Mouse (Mus musculus) mature B cell (primary cell): ENCODE measurements around the gene Polg.

ENCODE experiments used
- in situ Hi-C: fragments of 300-500 bp; cut with MboI; formaldehyde crosslinking; loops from 2 replicates; pipeline ENCODE4 v1.14.3; 2019

Gene Polg

DNA sequence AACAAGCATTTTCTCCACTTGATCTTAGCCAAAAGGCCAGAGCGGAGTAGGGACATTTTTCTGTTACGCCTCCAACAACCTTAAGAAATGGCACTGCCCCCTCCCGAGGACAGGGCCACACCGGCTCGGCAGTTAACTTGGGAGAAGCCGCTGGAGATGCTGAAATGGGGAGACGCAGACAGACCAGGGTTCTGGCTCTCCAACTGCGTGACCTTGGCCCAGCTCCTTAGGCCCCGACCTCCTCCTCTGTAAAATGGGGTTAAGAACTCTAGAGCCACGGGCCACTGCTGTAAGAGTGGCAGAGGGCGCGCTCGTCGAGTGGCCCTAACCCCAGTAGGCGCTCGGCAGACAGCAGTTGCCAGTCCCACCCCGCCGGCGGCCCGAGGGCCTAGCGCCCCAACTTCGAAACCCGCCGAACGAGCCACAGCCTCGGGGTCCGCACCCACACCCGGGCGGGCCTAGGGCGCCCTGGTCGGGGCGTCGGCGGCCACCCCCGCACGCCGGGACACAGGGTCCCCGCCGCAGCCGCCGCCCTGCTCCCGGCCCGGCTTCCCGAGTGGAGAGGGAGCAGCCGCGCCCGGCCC, 609 bp downstream of the Polg start:
- in situ Hi-C loops = no loop called here

DNA sequence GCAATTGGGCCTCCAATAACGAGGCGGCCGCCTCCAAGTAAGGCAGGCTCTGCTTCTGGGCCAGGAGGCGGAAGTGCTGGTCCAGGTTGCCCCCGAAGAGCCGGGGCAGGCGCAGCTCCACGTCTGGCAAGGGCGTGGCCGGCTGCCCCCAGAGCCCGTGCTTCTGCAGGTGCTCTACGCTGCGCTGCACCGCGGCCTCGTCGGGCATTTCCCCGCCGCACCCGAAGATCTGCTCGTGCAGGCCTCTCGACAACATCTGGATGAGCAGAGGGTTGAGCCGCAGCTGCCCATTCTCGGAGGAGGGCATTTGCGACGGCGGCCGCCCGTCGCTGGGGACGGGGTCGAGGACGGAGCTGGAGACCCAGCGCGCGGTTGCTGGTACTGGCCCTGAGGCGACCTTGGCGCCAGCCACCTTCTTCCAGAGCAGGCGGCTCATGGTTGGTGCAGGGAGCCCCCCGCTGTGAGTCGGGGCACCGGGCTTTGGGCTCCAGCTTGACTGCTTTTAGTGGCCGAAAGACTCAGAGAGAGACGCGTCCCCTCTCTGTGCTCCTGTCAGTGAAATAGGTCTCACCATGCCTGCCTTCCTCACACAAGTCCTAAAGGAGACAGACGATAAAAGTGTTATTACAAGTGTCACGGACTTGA, 1.3 kb downstream of the Polg start:
- in situ Hi-C loops = no loop called here

DNA sequence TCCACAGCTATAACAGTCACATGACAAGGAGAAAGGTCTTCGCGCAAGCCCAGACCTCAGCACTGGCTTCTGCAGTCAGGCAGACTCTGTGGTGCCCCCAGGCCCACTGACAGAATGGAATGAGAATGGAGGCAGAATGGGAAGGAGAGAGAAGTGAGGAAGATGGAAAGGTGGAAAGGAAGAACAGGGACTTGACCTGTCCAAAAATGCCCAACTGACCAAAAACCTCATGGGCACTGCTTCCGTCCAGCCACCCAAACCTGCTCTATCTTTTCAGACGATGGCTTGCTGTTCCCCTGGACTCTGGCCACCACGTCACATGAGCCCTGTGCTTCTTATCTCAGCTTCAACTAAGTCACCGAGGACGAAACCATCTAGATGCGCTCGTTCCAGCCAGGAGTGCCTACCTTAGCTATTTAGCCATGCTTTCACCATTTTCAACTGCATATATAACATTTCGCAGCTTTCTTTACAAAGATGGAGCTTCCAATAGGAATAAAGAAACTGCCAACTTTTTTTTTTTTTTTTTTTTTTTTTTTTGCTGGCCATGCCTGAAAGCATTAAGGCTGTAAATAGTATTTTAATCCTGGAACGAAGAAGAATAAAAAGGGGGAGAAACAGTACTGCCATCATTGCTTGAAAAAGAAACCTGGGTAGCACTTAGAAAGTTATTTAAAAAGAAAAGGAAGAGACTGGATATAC, 2.6 kb downstream of the Polg start:
- in situ Hi-C loops = no loop called here

DNA sequence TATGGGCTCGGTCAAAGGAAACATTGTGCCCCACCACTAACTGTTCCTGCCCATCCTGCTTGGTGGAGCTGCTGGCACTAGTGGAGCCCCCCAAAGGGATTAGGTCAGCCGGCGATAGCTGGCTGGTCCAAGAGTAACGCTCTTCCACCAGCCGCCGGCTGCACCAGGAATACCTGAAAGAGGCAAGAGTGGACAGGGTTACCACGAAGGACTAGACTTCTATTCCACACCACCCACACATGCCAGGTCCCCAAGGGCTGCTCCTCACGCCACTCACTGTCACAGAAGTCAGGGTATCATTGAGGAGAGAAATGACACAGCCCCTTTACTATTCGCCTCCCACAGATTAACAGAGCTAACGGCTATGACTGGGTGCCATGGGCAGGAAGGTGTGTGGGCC, 4.4 kb downstream of the Polg start:
- in situ Hi-C loops = no loop called here

DNA sequence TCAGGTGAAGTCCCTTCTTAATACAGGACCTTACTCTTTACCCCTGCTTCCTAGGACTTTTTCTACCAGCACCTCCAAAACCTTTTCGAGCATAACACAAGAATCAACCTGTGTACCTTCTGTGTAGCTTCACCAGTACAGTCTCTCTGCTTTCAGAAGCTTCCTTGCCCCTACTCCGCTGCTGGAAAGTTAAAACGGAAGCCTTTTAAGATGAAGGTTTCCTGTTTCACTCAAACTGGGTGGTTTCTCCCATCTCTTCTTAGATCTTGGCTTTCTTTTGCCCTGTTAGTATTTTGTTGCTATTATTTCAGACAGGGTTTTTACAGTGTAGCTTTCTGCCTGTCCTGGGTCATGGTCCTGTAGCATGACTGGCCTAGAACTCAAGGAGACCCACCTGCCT, 18.7 kb downstream of the Polg start:
- in situ Hi-C loops = no loop called here

DNA sequence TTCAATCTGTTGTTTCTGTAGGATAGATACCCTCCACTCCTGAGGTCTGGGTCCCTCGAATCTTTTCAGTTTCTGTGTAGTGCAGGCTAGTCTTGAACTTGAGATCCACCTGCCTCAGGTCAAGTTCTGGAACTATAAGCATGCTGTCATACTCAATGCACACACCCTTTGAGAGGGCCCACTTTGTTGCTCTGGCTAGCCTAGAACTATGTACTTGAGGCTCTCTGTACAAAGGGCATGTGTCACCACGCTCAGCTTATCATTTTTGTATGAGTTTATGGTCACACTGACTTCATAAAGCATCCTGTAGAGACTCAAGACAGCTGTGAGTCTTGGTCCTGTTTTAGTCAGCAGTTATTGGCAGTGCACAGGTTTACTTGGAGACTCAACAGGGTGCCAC, 19.1 kb downstream of the Polg start:
- in situ Hi-C loops = no loop called here

DNA sequence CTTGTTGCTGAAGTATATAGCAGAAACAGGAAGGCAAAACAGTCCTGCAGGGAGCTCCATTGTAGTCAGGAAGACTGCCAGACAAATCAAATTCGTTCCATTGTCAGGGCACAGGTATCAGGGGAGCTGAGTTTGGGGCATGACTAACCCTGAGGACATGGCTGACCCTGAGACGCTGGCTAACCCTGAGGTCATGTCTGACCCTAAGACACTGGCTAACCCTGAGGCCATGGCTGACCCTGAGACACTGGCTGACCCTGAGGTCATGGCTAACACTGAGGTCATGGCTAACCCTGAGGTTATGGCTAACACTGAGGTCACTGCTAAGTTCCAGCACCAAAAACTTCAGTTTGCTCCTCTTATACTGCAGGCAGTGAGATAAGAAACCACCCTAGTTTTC, 26.1 kb downstream of the Polg start:
- in situ Hi-C loops = no loop called here

DNA sequence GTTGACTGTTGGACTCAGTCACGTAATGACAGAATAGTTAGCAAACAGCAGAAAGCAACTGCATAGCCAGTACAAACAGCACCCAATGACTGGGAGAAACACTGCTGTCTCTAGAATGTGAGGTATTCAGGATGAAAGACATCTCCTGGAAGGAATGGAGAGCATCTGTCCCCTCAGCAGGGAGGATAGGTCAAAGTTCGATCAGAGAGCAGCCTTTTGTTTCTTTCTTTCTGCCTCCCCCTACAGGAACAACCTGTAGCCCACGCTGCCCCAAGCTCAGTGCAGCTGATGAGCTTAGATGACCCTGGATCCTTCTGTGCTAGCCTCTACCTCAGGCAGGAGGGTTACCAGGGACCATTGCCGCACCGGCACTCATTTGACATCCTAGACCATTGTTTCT, 37.9 kb downstream of the Polg start:
- in situ Hi-C loops = no loop called here

DNA sequence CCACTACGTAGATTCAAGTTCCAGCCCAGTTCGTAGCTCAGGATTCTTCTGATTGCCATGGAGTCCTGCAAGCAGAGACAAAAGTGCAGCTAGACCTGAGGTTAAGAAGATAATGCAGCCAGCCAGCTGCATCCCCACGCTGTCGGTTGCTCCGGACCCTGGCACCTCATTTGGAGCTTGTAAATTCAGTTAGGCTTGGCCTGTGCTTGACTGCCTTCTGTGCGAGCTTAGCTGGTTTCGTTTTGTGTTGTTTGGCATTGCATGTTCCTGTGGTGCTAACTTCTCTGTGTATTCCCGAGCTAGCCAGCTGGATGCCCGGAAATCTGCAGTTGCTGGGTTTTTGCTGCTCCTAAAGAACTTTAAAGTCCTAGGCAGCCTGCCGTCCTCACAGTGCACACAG, 40.4 kb downstream of the Polg start:
- in situ Hi-C loops = no loop called here

DNA sequence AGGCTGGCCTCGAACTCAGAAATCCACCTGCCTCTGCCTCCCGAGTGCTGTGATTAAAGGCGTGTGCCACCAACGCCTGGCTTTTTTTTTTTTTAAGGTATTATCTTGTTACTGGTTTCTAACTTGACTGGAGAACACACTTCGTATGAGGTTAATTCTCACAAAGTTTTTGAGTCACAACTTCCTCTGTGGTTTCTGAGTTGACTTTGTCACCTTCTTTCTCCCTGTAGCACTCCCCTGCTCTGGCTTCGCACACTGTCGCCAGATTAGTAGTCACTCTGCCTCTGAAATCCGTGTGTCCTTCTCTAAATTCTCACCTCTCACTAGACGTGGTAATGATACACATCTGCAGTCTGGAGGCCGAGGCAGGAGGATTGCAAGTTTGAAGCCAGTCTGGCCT, 43.3 kb downstream of the Polg start:
- in situ Hi-C loops = no loop called here

DNA sequence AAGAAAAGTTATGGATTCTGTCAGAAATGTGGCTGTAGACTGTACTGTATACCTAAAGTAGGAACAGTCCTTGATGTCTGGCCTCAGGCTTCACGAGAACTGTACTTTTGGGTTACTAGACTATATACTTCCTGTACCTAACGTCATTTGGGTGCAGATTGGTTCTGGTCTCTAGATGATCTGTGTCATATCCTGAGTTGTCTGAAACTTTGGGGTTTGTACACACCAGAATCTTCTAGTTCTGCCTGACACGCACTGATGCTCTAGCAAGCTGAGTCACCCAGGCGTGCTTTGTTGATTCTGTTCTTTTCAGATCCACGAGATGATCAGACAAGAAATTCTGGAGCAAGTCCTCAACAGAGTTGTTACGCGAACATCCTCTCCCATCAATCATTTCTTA, 46.2 kb downstream of the Polg start:
- in situ Hi-C loops = no loop called here

DNA sequence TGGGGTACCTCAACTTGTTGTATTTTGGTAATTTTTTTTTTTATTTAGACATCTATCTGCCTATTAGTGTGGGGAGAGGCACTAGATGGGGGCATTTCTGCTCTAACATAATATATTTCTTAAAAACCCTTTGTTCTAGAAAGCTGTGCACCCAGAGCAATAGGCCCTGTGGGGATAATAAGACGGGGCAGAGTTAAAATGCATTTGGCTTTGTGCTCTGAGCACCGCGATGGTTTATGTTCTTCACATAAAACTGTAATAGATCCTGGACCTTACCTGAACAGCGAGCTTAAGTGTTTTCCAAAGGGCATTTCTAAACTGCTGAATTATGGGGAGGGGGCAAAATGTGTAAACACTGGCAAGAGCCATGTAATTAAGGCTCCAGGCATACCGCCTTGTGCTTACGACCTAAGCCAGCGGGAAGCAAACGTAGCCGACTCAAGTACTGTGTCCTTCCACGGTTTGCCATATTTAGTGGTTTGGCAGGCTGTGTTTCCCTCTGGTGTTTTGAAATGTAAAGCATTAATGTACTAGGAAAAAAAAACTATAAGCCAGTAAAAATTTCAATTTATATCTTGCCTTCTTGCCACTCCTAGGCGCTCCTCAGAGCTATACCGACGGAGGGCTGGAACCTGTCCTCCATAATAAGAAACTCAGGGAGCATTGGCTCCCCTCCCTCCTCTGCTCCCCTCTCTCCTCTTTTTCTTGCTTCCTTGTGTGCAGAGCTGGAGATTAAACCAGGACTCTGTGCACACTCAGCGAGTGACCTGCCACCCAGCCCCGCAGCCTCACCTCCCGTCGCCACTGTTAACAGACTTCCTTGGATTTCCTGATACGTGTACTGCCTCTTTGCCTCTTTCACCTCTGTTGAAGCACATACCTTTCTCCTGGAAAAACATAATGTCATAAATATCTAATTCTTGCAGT, 51.5 kb downstream of the Polg start:
- in situ Hi-C loops = no loop called here

DNA sequence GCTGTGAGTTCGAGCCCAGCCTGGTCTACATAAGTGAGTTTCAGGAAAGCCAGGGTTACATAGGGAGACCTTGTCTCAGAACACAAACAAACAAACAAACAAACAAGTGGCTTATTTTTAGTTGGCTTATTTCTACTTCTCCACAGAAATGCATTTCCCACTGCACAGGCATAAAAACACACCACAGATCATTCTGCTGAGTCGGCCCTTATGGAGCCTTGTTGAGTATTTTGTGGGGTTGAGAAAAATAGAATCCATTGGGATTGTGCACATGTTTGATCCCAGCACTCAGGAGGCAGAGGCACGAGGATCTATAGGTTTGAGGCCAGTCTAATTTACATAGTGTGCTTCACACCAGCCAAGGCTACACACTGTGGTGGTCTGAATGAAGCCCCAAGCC, 65.9 kb downstream of the Polg start:
- in situ Hi-C loops = no loop called here

DNA sequence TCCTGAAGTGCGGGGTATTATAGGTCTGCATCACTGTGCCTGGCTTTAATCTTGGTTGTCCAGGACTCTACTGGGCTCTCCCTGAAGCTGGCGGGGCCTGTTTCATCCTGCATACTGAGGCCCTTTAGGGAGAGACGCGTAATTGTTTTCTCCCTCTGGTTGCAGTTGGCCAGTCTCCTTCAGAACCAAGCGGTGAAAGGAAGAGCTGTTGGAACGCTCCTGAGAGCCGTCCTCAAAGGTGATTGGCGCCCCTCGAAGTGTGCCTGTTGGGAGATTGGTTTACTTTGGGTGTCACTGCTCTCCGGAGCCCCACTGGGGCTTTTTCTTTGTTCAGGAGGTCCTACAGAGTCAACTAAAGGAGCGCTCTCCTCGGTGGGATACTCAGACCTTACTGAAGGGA, 67.2 kb downstream of the Polg start:
- in situ Hi-C loops = no loop called here

DNA sequence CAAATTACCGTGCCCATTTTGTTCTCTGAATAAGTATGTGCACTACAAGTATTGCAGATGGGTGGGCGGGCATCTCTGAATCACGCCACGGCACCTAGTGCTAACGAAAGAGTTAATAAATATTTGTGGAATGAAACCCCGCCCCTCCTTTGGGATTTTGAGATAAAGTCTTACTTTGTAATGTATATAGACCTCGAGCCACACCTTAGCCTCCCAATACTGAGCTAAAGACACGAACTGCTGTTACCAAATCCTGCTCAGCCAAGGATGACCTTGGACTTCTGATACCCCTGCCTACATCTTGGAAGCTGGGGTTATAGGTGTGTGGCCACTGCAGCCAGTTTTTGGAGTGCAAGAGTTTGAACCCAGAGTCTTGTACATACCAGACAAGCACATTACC, 67.7 kb downstream of the Polg start:
- in situ Hi-C loops = no loop called here

DNA sequence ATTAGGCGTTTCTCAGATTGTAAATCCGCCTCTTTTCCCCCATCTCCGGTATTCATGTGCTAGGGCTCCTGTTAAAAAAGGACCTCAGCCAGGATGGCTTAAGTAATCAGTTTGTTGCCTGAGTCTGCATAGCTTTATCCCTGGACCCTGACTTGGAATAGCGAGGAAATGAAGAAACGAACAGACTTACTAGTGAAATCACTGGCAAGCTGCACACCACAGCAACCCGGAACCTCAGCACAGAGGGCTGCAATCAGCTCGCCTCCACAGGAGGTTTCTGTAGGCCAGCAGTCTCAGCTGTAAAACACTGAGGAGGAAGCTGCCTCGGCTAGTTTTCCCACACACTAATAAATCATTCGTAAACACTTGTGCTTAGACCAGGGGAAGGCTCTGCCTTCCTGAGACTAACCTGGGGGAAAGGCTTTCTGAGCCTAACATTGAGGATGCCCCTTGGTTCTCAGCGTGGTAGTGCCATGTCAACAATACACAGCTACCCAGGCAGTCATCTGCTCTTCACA, 68.7 kb downstream of the Polg start:
- in situ Hi-C loops = no loop called here
